Mouse (Mus musculus): ENCODE results near the gene Ank3.
"Not testable (repeated sequence)": the region's sequence is repeated elsewhere in the genome, so short reads cannot be mapped to it uniquely, and the experiment has no call there.

Gene Ank3

DNA sequence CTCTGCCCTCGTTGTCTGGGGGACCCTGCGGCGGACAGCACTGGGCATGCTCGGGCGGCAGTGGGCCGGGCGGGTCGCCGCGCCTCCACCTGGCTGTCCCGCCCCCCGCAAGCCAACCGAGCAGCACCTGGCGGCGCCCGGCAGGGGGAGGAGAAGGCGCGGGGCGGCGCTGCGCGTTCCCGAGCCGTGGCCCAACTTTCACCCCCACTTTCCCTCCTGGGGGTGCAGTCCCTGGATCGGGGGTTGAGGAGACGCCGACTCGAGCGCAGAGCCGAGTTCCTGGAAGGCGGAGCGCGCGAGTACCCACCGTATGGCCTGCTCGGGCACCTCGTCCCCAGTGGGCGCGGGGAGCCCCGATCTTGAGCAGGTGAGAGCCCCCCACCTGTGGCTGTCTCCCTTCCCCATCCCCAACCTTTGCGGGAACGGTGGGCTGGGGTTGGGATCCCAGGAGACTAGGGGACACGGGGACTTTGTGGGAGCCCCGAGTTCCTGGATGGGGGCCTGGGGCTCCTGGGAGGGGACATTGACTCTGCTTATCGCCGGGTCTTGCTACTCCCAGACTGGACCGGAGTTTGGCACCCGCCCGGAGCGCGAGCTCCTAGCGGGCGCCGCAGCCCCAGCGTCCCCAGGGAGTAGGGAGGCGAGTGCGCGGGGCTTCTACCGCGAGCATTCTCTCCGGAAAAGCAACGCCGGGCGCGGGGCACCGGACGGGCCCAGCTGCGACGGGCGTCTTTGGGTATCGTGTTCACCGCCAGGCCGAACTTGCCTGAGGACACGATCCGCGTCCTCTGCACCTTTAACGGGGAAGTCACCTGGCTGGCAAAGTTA lies at the start of gene Ank3:
TSS of gene Ank3 (plus strand) at position 11 of the 828 bp plus-strand sequence.
- DNase-seq (ENCODE audit: low spot score): peak; percentile 32

DNA sequence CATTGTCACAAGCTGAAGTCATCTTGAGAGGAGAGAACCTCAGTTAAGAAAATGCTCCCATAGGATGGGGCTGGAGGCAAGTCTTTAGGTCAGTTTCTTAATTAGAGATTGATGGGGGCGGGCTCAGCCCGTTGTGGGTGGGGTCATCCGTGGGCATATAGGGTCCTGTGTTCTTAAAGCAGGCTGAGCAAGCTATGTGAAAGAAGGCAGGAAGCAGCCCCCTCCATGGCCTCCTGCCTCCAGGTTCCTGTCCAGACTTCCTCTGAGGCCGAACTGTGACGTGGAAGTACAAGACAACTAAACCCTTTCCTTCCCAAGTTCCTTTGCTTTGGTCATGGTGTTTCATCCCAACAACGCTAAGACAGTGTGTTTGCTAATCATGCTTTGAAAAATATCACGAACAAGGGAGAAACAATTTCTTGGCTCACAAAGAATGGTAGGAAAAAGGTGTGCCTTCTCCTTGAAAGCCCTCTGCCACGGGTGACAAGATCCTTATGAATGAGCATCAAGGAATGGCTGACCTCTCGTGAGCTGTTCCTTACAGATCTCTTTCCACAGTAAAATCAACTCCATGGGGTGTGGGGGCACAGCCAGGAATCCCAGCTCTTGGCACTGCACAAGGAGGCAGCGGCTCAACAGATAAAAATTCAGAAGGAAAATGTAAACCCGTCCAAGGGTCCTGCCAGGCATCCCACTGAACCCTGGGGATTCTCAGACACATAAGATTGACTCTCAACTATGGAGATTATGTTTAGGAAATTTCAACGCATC lies 47.3 kb upstream of the Ank3 start:
- DNase-seq (ENCODE audit: low spot score): peak; percentile 54

DNA sequence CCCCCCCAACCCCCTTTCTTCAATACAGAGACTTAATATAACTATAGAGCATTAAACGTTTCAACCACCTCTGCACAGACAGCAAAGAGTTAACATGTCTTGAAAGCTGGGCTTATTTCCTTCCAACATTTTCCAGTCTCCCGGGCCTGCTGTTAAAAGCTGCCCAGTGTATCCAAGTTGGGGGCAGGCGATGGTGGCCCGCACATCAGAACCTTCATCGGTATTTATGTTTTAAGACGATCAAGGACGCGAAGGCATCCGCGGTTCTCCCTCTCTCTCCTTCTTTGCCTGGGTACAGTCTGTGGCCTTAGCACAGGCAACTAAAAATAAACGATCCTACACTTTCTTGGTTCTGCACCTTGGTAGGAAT lies 46.7 kb upstream of the Ank3 start:
- no peak for DNase-seq (ENCODE audit: low spot score)

DNA sequence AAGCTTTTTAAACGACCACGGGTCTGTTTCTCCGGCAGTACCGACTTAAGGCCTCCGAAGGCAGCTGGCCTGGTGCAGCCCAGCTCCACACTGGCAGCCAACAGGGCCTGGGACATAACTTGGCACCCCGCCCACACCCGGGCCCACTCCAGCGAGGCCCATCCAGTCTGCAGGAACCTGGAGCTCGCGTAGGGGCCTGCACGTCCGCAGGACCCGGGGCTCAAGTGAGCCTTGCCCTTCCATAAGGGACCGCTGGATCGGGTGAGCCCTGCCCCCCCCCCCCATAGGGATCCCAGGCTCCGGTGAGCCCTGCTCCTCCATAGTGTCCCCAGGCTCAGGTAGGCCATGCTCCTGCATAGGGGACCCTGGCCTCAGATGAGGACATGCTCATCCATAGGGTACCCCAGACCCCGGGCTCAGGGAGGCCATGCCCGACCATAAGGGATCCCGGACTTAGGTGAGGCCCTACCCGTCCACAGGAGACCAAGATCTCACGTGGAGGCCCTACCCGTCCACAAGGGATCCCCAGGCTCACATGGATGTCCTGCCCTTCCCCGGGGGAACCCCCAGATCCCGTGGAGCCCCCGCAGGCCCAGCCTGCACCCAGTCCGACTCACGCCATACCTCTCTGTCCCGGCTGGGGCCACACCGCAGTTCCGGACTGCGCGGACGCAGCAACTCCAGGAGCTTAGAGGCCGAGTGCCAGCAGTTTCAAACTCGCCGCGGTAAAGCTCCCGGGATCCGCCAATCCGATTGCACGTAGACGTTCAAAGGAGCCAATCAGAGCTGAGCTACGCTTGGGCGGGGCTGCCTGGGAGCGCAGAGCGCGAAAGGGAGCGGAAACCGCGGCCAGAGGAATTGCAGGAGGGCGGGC lies 46.1 kb upstream of the Ank3 start, which contains the start of gene Cdk1:
TSS of gene Cdk1 (minus strand) at position 727 of the 874 bp plus-strand sequence.
- peak; percentile 99 for DNase-seq (ENCODE audit: low spot score)

DNA sequence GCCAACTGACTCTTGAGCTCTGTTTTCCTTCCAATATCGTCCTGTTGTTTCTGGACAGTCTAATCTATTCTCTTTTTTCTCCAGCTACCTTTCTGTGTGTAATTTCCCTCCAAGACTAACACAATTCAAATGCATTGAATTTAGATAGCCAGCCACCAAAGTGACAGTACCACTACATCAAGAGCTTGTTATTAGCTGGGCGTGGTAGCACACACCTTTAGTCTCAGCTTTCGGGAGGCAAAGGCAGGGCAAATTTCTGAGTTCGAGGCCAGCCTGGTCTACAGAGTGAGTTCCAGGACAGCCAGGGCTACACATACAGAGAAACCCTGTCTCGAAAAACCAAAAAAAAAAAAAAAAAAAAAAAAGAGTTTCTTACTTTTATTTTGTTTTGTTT lies 45.5 kb upstream of the Ank3 start:
- not testable (repeated sequence) for DNase-seq (ENCODE audit: low spot score)

DNA sequence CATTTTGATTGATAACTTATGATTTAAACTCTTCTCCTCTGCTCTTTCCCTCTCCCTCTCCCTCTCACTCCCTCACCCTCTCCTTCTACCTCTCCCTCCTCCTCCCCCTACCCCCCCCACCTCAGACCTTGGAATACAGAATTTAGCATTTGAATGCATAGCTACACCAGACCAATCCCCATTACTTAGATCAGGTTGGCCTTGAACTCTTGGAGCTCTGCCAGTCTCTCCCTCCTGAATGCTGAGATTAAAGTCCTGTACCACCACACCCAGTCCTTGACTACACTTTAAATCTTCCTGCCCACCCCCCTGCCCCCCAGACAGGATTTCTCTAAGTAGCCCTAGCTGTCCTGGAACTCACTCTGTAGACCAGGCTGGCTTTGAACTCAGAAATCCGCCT lies 38.9 kb upstream of the Ank3 start:
- no peak for DNase-seq (ENCODE audit: low spot score)

DNA sequence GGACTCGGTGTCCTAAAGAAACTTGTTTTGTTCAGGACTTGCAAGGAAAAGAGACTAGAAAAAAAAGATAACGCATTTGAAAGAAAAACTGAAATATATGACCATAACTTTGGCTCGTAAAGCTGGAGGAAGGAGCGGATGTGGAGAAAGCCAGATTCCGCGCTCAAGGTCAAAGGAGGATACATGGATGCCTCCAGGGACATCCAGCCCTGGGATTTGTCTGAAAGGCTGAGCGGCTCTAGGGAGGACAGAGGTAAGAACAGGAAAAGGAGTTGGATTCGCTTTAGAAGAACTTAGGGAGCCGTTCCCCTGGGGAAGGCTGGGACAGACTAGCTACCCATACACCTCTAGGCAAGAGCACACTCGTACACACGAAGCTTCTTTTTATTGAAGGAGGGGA lies 32.4 kb upstream of the Ank3 start:
- no peak for DNase-seq (ENCODE audit: low spot score)

DNA sequence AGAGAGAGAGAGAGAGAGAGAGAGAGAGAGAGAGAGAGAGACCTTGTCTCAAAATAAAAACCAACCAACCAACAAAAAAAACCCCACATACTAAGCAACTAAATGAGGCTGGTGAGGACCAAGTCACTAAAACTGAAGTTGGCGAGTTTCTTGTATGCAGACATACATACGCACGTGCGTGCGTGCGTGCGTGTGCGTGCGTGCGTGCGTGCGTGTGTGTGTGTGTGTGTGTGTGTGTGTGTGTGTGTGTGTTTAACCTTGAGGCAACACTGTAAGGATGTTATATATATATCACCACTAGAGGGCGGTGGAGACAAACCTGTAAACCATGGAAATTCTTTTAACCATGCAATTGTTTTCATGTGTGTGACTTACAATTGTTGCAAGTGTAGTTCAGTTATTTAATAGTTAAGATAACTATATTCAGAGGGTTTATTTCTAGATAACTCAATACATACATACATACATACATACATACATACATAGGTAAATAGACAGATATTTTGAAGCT lies 31.6 kb upstream of the Ank3 start:
- DNase-seq (ENCODE audit: low spot score): peak; percentile 41

DNA sequence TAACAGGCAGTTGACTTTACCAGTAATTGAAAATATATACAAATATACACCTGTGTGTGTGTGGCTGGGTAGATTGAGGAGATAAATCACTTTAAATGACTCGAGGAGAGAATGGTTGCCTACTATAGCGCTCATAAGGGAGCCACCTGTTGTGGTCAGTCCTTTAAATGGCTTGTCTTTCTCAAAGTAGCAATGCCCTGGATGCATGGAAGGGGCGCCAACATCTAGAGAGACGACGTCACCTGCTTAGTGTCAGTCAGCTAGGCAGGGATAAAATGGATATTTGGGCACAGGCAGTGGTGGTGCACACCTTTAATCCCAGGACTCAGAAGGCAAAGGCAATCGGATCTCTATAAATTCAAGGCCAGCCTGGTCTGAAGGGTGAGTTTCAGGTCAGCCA lies 29.3 kb upstream of the Ank3 start:
- DNase-seq (ENCODE audit: low spot score): no peak

DNA sequence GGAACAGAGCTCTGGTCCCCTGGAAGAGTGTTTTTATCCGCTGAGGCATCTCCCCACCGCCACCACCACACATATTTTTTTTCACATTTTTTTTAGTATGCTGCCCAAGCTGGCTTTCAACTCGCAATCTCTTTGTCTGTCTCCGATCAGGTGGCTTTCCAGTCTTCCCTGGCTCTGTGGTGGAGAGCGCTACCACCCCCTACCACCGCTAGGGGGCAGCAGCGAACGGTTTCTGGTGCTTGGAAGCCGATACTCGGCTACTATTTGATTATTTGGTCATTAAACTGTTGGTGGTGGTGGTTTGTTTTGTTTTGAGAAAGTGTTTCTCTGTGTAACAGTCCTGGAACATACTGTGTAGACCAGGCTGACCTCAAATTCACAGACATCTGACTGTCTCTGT lies 27.1 kb upstream of the Ank3 start:
- peak; percentile 74 for DNase-seq (ENCODE audit: low spot score)

DNA sequence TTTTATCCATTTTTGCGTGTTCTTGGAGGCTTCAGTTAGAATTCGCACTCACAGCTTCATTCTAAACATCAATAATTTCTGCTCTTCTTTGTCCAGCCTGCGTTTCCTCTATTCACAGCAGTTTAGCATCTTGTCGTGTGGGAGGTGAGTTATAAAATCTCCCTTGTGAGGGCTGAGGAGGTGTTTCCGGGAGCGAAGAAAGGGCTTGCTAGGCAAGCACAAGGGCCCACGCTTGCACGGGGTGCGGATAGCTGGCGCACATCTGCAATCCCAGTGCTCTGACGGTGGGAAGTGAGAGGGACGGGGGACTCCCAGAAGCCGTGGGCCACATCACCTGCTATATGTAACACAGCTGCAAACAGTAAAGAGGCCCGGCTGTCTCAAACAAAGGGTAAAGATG lies 26.5 kb upstream of the Ank3 start:
- no peak for DNase-seq (ENCODE audit: low spot score)

DNA sequence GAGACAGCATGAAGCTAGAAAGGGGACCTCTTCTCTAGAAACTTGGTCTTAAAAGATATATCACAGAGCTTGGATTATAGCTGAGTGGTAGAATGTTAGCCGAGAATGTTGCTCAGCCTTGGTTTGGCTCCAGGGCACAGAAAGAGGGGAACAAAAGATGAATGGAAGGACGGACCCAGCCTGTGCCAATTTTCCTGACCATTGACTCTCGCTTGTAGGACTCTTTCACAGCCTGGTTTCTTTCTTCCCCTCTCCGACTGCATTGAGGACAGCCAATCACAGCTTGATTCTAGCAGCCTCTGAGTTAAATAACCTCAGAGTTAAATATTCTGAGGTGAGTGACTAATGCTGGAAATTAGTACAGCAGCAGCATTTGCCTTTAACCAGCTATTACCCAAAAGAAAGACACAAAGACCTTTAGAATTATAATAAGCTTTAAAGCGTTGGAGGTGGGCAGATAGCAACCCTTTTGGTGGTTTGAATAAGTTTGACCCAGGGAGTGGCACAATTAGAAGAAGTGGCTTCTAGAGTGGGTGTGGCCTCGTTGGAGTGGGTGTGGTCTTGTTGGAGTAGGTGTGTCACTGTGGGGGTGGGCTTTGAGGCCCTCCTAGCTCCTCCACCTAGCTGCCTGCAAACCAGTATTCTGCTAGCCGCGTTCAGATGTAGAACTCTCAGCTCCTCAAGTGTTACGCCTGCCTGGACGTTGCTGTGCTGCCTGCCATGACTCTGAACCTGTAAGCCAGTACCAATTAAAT lies 24.6 kb upstream of the Ank3 start:
- no peak for DNase-seq (ENCODE audit: low spot score)

DNA sequence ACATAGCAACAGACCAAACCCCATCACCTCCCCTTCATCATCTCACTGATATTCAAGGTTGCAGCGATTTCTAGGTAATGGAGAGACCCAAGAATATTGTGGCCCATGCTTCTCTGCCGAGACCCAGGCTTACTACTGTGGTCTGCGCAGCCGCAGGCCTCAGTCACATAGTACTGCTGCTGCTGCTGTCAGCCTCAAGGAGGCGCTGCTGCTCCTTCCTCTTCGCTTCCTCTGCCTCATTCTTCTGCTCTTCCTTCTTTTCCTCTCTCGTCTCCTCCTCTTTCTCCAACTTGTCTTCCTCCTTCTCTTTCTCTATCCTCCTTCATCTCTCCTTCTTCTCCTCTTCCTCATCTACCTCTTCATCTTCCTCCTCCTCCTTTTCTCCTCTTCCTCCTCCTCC lies 23.4 kb upstream of the Ank3 start:
- no peak for DNase-seq (ENCODE audit: low spot score)

DNA sequence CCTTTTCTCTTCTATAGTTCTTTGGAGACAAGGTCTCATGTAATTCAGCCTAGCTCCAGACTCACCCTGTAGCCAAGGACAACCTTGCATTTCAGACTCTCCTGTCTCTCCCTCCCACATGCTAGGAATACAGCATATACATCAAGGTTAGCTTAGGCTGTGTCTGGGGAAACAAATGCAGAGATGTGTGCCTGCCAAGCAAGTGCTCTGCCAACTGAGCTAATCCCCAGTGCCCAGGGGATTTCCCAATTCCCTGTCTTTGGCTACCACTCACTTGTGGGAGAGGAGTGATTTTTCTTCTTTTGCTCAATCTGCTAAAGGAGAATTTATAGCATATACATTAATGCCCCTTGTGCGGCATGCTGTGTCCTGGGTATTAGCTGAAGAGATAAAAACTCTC lies 15.4 kb upstream of the Ank3 start:
- no peak for DNase-seq (ENCODE audit: low spot score)

DNA sequence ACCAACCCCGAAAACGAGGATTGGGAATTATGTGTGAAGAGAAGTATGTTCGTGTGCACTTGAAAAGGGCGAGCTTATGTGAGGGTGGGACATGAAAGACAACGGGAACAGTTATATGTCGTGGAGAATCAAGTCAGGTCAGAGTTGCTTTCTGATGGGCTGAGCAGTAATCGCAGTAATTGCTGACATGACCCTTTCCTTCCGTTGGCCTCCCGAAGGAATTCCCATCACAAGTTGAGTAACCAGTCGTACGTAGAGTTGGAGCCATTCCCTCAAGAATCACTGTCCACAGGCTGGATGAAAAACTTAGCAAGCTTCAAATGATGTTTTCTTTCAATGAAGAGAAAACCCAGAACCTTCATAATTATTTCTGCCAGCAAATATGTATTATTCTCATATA lies 13.9 kb upstream of the Ank3 start:
- DNase-seq (ENCODE audit: low spot score): no peak

DNA sequence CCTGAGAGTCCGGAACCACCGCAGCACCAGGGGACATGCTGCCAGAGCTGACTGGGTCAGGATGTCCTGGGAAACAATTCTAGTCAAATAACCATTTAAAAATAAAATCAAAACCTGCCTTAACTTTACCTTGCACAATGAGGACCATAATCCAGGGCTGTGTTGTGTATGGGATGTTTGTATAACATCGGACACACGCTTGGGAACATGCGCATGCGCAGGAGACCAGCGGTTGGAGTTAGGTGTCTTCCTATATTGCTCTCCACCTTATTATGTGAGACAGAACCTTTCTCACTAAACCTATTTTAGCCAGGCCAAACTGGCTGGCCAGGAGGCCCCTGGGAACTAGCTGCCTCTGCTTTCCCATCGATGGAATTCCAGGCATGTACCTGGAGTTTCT lies 13.4 kb upstream of the Ank3 start:
- no peak for DNase-seq (ENCODE audit: low spot score)

DNA sequence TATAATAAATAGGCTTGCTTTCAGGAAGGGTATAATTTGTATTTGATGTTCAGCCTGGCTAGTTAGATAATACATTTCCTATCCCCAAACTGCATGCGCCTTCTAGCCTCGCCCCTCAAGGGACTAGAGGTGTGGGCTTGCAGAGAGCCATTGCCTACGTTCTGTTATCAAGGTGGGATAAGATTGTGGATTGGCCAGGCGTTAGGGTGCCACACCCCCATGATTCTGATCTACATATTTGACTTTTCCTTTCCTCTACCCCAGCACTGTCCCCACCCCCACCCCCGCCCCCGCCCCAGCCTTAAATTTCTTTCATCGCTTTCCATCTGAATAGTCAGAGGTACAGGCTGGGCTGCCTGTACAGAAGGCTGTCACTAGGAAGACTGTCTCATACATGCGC lies 11.8 kb upstream of the Ank3 start:
- no peak for DNase-seq (ENCODE audit: low spot score)

DNA sequence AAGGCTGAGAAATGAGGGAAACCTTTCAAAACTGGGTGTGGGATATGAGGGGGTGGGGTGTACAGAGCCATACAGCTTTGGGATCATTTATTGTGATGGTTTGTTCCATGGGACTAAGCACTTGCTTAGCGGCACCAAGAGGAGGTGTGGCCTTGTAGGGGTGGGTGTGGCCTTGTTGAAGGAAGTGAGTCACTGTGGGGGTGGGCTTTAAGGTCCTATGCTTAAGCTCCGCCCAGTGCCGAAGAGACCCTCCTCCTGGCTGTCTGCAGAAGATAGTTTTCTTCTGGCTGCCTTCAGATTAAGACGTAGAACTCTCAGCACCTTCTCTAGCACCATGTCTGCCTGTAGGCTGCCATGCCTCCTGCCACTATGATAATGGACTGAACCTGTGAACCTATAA lies 9.1 kb upstream of the Ank3 start:
- no peak for DNase-seq (ENCODE audit: low spot score)

DNA sequence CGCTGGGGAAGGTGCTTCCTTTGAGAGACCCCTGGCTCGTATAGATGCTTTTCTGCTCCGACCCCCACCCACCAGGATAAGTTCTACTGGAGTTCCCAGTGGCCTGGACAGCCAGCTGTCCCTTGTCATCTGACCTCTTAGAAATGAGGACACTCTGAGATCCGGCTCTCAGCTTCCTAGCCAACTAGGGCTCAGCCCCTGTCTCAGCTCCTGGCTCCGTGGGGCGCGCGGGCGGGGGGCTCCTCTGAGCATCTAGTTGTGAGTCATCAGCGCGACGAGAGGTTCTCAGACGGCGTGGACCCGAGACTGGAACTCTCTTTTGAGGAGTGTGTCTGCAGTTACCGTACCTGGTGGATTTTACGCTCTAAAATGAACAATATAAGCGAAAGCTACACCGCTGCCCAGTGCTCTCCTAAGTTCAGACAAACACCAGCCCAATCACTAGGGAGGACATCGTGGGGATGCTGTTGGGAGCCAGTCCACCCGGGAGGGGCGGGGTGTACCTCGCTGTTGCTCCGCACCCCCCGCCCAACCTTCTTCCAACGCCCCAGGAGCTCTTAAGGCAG lies 293 bp upstream of the Ank3 start:
- peak; percentile 20 for DNase-seq (ENCODE audit: low spot score)

DNA sequence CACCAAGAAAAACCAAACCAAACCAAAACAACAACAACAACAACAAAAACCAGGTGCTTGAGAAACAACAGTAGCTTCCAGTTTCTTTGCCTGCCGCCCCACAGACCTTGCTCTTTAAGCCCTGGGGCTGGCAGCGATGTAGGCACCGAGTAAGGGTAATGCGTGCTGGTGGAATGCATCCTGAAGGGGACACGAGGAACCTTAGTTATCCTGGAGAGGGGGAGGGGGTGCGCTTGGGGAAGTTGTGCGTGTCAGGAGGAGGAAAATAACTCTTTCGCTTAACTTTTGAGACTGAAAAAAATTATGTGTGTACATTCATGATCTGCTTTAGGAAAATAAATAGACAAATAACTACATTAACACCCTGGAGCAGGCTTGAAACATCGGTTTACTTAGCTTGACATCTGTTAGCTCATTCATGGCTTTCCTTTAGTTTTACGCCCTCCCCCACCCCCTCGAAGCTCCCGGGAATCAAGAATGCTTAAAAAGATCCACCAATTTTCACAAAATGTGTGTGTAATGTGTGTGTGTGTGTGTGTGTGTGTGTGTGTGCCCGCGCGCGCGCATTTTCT lies 1.3 kb downstream of the Ank3 start:
- DNase-seq (ENCODE audit: low spot score): peak; percentile 51

DNA sequence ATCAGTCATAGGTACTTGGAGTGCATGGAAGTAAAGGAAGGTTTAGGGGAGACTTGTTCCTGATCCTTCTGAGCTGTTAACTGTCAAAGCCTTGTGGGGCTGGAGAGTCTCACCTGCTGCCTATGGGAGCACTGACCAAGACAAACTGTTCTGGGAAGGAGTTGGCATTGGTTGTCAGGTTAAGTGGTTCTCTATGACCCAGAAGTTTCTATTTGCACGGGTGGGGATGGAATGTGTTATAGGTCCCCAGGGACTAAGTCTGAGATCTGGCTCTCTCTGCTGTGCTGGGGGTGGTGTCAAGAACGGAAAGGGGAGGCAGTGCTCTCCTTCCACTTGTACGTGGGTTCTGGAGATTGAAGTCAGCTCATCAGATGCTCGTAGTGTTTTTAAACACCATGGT lies 6.9 kb downstream of the Ank3 start:
- DNase-seq (ENCODE audit: low spot score): no peak

Data from embryo, embryonic 10 days (tissue).